Mouse (Mus musculus) lung, postnatal 10 days (tissue): ENCODE measurements around the gene Tmem156.
A peak's percentile ranks its signal among the peaks of the same experiment; 100 is the strongest.

ENCODE experiments used
- DNase-seq: peaks from one replicate; pipeline ENCODE4 v3.0.0; 2021

Tmem156 gene

GRCm38 (mm10) chr5:65091921-65092320 is at the start of gene Tmem156:
Gene Tmem156, minus strand, starts transcription at chr5:65092132.
- DNase-seq: no peak

GRCm38 (mm10) chr5:65141242-65141641 is 49.3 kb upstream of the Tmem156 start:
- no peak for DNase-seq

- no peak for DNase-seq
These were observed 45.1 kb upstream of the Tmem156 start for GRCm38 (mm10) chr5:65137073-65137472.

- DNase-seq: no peak
These were observed 44.2 kb upstream of the Tmem156 start for GRCm38 (mm10) chr5:65136159-65136558.

- no peak for DNase-seq
These were observed 39.4 kb upstream of the Tmem156 start for GRCm38 (mm10) chr5:65131211-65131879.

GRCm38 (mm10) chr5:65130528-65131210 is 38.7 kb upstream of the Tmem156 start:
- no peak for DNase-seq

GRCm38 (mm10) chr5:65128481-65128880 is 36.5 kb upstream of the Tmem156 start:
- DNase-seq: no peak

GRCm38 (mm10) chr5:65126137-65126536 is 34.2 kb upstream of the Tmem156 start:
- DNase-seq: no peak

- DNase-seq: no peak
These were observed 30.7 kb upstream of the Tmem156 start for GRCm38 (mm10) chr5:65122616-65123015.

GRCm38 (mm10) chr5:65119918-65120317 is 28.0 kb upstream of the Tmem156 start:
- peak; percentile 49 for DNase-seq

GRCm38 (mm10) chr5:65119495-65119894 is 27.6 kb upstream of the Tmem156 start:
- DNase-seq: no peak

- DNase-seq: no peak
These were observed 24.9 kb upstream of the Tmem156 start for GRCm38 (mm10) chr5:65116789-65117188.

- DNase-seq: peak; percentile 66
These were observed 21.4 kb upstream of the Tmem156 start for GRCm38 (mm10) chr5:65113323-65113722.

- peak; percentile 44 for DNase-seq
These were observed 20.3 kb upstream of the Tmem156 start for GRCm38 (mm10) chr5:65112225-65112624.

GRCm38 (mm10) chr5:65107773-65108432 is 16.0 kb upstream of the Tmem156 start:
- DNase-seq: peak; percentile 45

GRCm38 (mm10) chr5:65106876-65107772 is 15.2 kb upstream of the Tmem156 start, which contains the start of gene Klhl5:
Gene Klhl5, plus strand, starts transcription at chr5:65107539.
- DNase-seq: peak; percentile 95

- no peak for DNase-seq
These were observed 10.7 kb upstream of the Tmem156 start for GRCm38 (mm10) chr5:65102641-65103042.

GRCm38 (mm10) chr5:65102026-65102640 is 10.2 kb upstream of the Tmem156 start:
- DNase-seq: no peak

GRCm38 (mm10) chr5:65101621-65102020 is 9.7 kb upstream of the Tmem156 start:
- no peak for DNase-seq

- DNase-seq: no peak
These were observed 9.3 kb upstream of the Tmem156 start for GRCm38 (mm10) chr5:65101209-65101608.

GRCm38 (mm10) chr5:65100002-65100401 is 8.1 kb upstream of the Tmem156 start:
- no peak for DNase-seq

GRCm38 (mm10) chr5:65097457-65097856 is 5.5 kb upstream of the Tmem156 start:
- no peak for DNase-seq
